Mouse (Mus musculus): Measurements from ENCODE around the gene Adamts13. TPM values are rescaled to one million over a fixed set of nuclear protein-coding genes. Genes with fewer than 3 reads are reported as not detected.

Gene Adamts13
- total RNA-seq, 1 experiment from 2014 or later, result 0.57 TPM

Other genes starting within 250 kb of the Adamts13 start
- gene Abo, start 108.4 kb upstream of the Adamts13 start, total RNA-seq (2017), result not detected in 3 replicates
- gene Surf6, start 70.5 kb upstream of the Adamts13 start, total RNA-seq (2017), result 40.7 to 45.0 TPM (median 41.6 TPM) in 3 replicates
- gene Med22, start 62.7 kb upstream of the Adamts13 start, total RNA-seq (2017), result 9.1 to 14.0 TPM (median 13.6 TPM) in 3 replicates
- 929 to 1,174 TPM (median 1,019 TPM) in 3 replicates for gene Rpl7a, start 62.7 kb upstream of the Adamts13 start, total RNA-seq (2017)
- gene Surf2, start 57.0 kb upstream of the Adamts13 start, total RNA-seq (2017), result 42.5 to 69.7 TPM (median 48.7 TPM) in 3 replicates
- gene Surf1, start 56.9 kb upstream of the Adamts13 start, total RNA-seq (2017), result 60.1 to 86.2 TPM (median 60.4 TPM) in 3 replicates
- gene Surf4, start 39.5 kb upstream of the Adamts13 start, total RNA-seq (2017), result 69.0 to 90.1 TPM (median 80.5 TPM) in 3 replicates
- not detected in 3 replicates for gene Stkld1, start 39.4 kb upstream of the Adamts13 start, total RNA-seq (2017)
- gene Rexo4, start 9.0 kb upstream of the Adamts13 start, total RNA-seq (2017), result 49.0 to 99.1 TPM (median 49.2 TPM) in 3 replicates
- gene Cacfd1, start 36.5 kb downstream of the Adamts13 start, total RNA-seq (2017), result 9.2 to 22.9 TPM (median 11.8 TPM) in 3 replicates
- gene Slc2a6, start 54.6 kb downstream of the Adamts13 start, total RNA-seq (2017), result 41.1 to 70.7 TPM (median 48.4 TPM) in 3 replicates
- gene Mymk, start 98.8 kb downstream of the Adamts13 start, total RNA-seq (2017), result not detected in 3 replicates
- gene Adamtsl2, start 106.0 kb downstream of the Adamts13 start, total RNA-seq (2017), result not detected in 3 replicates
- not detected in 3 replicates for gene Fam163b, start 169.1 kb downstream of the Adamts13 start, total RNA-seq (2017)
- gene Dbh, start 191.8 kb downstream of the Adamts13 start, total RNA-seq (2017), result not detected in 3 replicates

Measured in monocyte, adult 5-6 weeks (primary cell).